Mouse (Mus musculus) mouse embryonic stem cell (cell line): ENCODE results near the gene Tnnt2.

ENCODE experiments used
- in situ Hi-C, 2 experiments: fragments of 300-500 bp; cut with MboI; formaldehyde crosslinking; loops; 1 replicate in 1 of 2; 3 replicates in 1 of 2; pipeline ENCODE4 v1.14.3; 2019 to 2020; ENCODE audit warnings: low sequenced_read_pairs in 2 of 2, low pct_unique_long_range_greater_than_20kb in 1 of 2, mixed read lengths in 1 of 2; ENCODE audit not compliant: unreplicated experiment in 1 of 2

Gene Tnnt2

GRCm38 (mm10) chr1:135813687-135814395, 22.3 kb upstream of the Tnnt2 start:
- in situ Hi-C loops, result no loop called here

GRCm38 (mm10) chr1:135814531-135814930, 21.6 kb upstream of the Tnnt2 start:
- in situ Hi-C loops, result no loop called here

- in situ Hi-C loops, result no loop called here
These were observed 18.6 kb upstream of the Tnnt2 start for GRCm38 (mm10) chr1:135817595-135817994.

GRCm38 (mm10) chr1:135818481-135819086, 17.6 kb upstream of the Tnnt2 start, which contains the start of gene Lad1:
TSS of gene Lad1 (plus strand) at chr1:135818598.
- in situ Hi-C loops, result no loop called here

- in situ Hi-C loops, result no loop called here
These were observed 16.1 kb upstream of the Tnnt2 start for GRCm38 (mm10) chr1:135820071-135820470.

- in situ Hi-C loops, result no loop called here
These were observed 15.3 kb upstream of the Tnnt2 start for GRCm38 (mm10) chr1:135820736-135821364.

- in situ Hi-C loops, result no loop called here
These were observed 14.4 kb upstream of the Tnnt2 start for GRCm38 (mm10) chr1:135821780-135822179.

- in situ Hi-C loops, result no loop called here
These were observed 7.2 kb upstream of the Tnnt2 start for GRCm38 (mm10) chr1:135828918-135829317.

GRCm38 (mm10) chr1:135834206-135834859, 1.8 kb upstream of the Tnnt2 start:
- in situ Hi-C loops, result no loop called here

GRCm38 (mm10) chr1:135834983-135835382, 1.2 kb upstream of the Tnnt2 start:
- in situ Hi-C loops, result no loop called here

- in situ Hi-C loops, result no loop called here
These were observed 2.5 kb downstream of the Tnnt2 start for GRCm38 (mm10) chr1:135838626-135839025.

- in situ Hi-C loops, result no loop called here
These were observed 2.9 kb downstream of the Tnnt2 start for GRCm38 (mm10) chr1:135839065-135839464.

- in situ Hi-C loops, result no loop called here
These were observed 4.7 kb downstream of the Tnnt2 start for GRCm38 (mm10) chr1:135840675-135841395.

GRCm38 (mm10) chr1:135843519-135844262, 7.5 kb downstream of the Tnnt2 start:
- in situ Hi-C loops, result no loop called here

- in situ Hi-C loops, result no loop called here
These were observed 8.3 kb downstream of the Tnnt2 start for GRCm38 (mm10) chr1:135844481-135844880.

- in situ Hi-C loops, result no loop called here
These were observed 10.5 kb downstream of the Tnnt2 start for GRCm38 (mm10) chr1:135846632-135847031.

GRCm38 (mm10) chr1:135847139-135847562, 11.0 kb downstream of the Tnnt2 start:
- in situ Hi-C loops, result no loop called here
